Mouse (Mus musculus) CH12.LX (cell line): ENCODE data around the gene Psmb7. TPM values are rescaled to one million over a fixed set of nuclear protein-coding genes. Genes with fewer than 3 reads are reported as not detected.

Experiments
- DNase-seq: peaks from one replicate; pipeline ENCODE4 v3.0.0-alpha.2; 2013; ENCODE audit errors: extremely low read depth
- H3K27ac ChIP-seq: 2 replicates; pipeline ENCODE4 v1.5.1; 2012; ENCODE audit warnings: low read depth, mild to moderate bottlenecking, control low read depth, moderate library complexity; ENCODE audit not compliant: insufficient read depth
- H3K27me3 ChIP-seq: replicated peaks from 2 replicates; pipeline ENCODE3; 2012; ENCODE audit warnings: inconsistent platforms
- H3K36me3 ChIP-seq, 2 experiments: replicated peaks in 1 of 2; 2 replicates each; pipeline versions ENCODE3 to v1.6.1; 2012; ENCODE audit warnings: inconsistent platforms in 1 of 2, low read length in 1 of 2, mild to moderate bottlenecking in 1 of 2, mixed read lengths in 1 of 2, moderate library complexity in 1 of 2; ENCODE audit not compliant: control insufficient read depth in 1 of 2, insufficient read depth in 1 of 2
- H3K4me1 ChIP-seq, 2 experiments: 2 replicates each; pipeline ENCODE4 v1.6.1; 2012; ENCODE audit warnings: inconsistent platforms in 1 of 2, moderate library complexity in 1 of 2; ENCODE audit not compliant: insufficient read depth in 2 of 2, control insufficient read depth in 1 of 2
- H3K4me2 ChIP-seq: 2 replicates; pipeline ENCODE4 v1.6.1; 2012; ENCODE audit warnings: low read depth, mild to moderate bottlenecking, control low read depth; ENCODE audit not compliant: poor library complexity, insufficient read depth, severe bottlenecking
- H3K4me3 ChIP-seq, 3 experiments: fragments of 150-350 bp in 1 of 3; sonication (generic) in 1 of 3; replicated peaks in 1 of 3; 2 replicates each; pipeline versions ENCODE3 to v1.5.1; 2011 to 2012; ENCODE audit warnings: low read depth in 2 of 3, low read length in 2 of 3, mild to moderate bottlenecking in 2 of 3, moderate library complexity in 2 of 3, control low read depth in 1 of 3, improper control_type of control experiment in 1 of 3, inconsistent platforms in 1 of 3, mixed read lengths in 1 of 3; ENCODE audit not compliant: poor library complexity in 1 of 3
- H3K79me2 ChIP-seq: replicated peaks from 2 replicates; pipeline ENCODE4 v1.6.1; 2012; ENCODE audit warnings: mild to moderate bottlenecking, moderate library complexity; ENCODE audit not compliant: control insufficient read depth, poor library complexity, insufficient read depth, severe bottlenecking; ENCODE audit errors: extremely low read depth
- H3K9ac ChIP-seq: 2 replicates; pipeline ENCODE4 v1.6.1; 2012; ENCODE audit warnings: low read depth, mild to moderate bottlenecking, control low read depth, moderate library complexity; ENCODE audit not compliant: insufficient read depth
- H3K9me3 ChIP-seq: replicated peaks from 2 replicates; pipeline ENCODE3; 2012; ENCODE audit warnings: low read length, inconsistent platforms, mixed read lengths
- BHLHE40 ChIP-seq: IDR thresholded peaks from 2 replicates; pipeline ENCODE4 v1.6.1; 2011; ENCODE audit warnings: mild to moderate bottlenecking, low read depth, low read length, improper control_type of control experiment
- CHD1 ChIP-seq: IDR thresholded peaks from 2 replicates; pipeline ENCODE4 v1.6.1; 2012; ENCODE audit warnings: low read depth, low read length, improper control_type of control experiment, inconsistent platforms
- CHD2 ChIP-seq: IDR thresholded peaks from 2 replicates; pipeline ENCODE4 v1.6.1; 2011; ENCODE audit warnings: low read length, improper control_type of control experiment
- CTCF ChIP-seq, 2 experiments: IDR thresholded peaks in 1 of 2; conservative IDR thresholded peaks in 1 of 2; 2 replicates each; pipeline ENCODE4 v1.5.1; 2011 to 2012; ENCODE audit warnings: low read depth in 2 of 2, low read length in 2 of 2, improper control_type of control experiment in 1 of 2, inconsistent platforms in 1 of 2, mild to moderate bottlenecking in 1 of 2, moderate library complexity in 1 of 2
- E2F4 ChIP-seq: IDR thresholded peaks from 2 replicates; pipeline ENCODE4 v1.6.1; 2011; ENCODE audit warnings: low read depth, low read length, improper control_type of control experiment; ENCODE audit not compliant: insufficient replicate concordance
- ELF1 ChIP-seq: IDR thresholded peaks from 2 replicates; pipeline ENCODE4 v1.6.1; 2014; ENCODE audit warnings: low read depth, mild to moderate bottlenecking, inconsistent platforms, low read length, improper control_type of control experiment
- EP300 ChIP-seq: IDR thresholded peaks from 2 replicates; pipeline ENCODE4 v1.6.1; 2011; ENCODE audit warnings: low read length, improper control_type of control experiment
- ETS1 ChIP-seq: conservative IDR thresholded peaks from 2 replicates; pipeline ENCODE4 v1.6.1; 2012; ENCODE audit warnings: low read depth, mild to moderate bottlenecking, inconsistent platforms, low read length, improper control_type of control experiment, moderate library complexity
- GABPA ChIP-seq: IDR thresholded peaks from 2 replicates; pipeline ENCODE4 v1.6.1; 2012; ENCODE audit warnings: low read depth, low read length, improper control_type of control experiment, inconsistent platforms; ENCODE audit not compliant: insufficient replicate concordance
- HCFC1 ChIP-seq: IDR thresholded peaks from 2 replicates; pipeline ENCODE4 v1.6.1; 2012; ENCODE audit warnings: low read depth, mild to moderate bottlenecking, inconsistent platforms, low read length, improper control_type of control experiment
- IRF4 ChIP-seq: IDR thresholded peaks from 2 replicates; pipeline ENCODE4 v1.6.1; 2014; ENCODE audit warnings: low read depth, mild to moderate bottlenecking, inconsistent platforms, low read length, improper control_type of control experiment
- JUN ChIP-seq: IDR thresholded peaks from 2 replicates; pipeline ENCODE4 v1.6.1; 2011; ENCODE audit warnings: low read depth, mild to moderate bottlenecking, low read length, improper control_type of control experiment, moderate library complexity; ENCODE audit not compliant: insufficient read depth
- JUND ChIP-seq: conservative IDR thresholded peaks from 2 replicates; pipeline ENCODE4 v1.6.1; 2011; ENCODE audit warnings: low read depth, low read length, improper control_type of control experiment
- KAT2A ChIP-seq: IDR thresholded peaks from 2 replicates; pipeline ENCODE4 v1.6.1; 2012; ENCODE audit warnings: low read length, improper control_type of control experiment, inconsistent platforms; ENCODE audit not compliant: insufficient replicate concordance
- MAFK ChIP-seq: IDR thresholded peaks from 2 replicates; pipeline ENCODE4 v1.6.1; 2011; ENCODE audit warnings: low read length, improper control_type of control experiment; ENCODE audit not compliant: insufficient replicate concordance
- MAX ChIP-seq: IDR thresholded peaks from 2 replicates; pipeline ENCODE4 v1.6.1; 2011; ENCODE audit warnings: low read length, improper control_type of control experiment
- MAZ ChIP-seq: IDR thresholded peaks from 2 replicates; pipeline ENCODE4 v1.6.1; 2012; ENCODE audit warnings: low read depth, mild to moderate bottlenecking, inconsistent platforms, low read length, improper control_type of control experiment, moderate library complexity
- MEF2A ChIP-seq: IDR thresholded peaks from 2 replicates; pipeline ENCODE4 v1.6.1; 2014; ENCODE audit warnings: low read depth, mild to moderate bottlenecking, inconsistent platforms, low read length, improper control_type of control experiment, borderline replicate concordance
- MXI1 ChIP-seq: IDR thresholded peaks from 2 replicates; pipeline ENCODE4 v1.6.1; 2011; ENCODE audit warnings: mild to moderate bottlenecking, low read depth, low read length, improper control_type of control experiment
- MYC ChIP-seq: IDR thresholded peaks from 2 replicates; pipeline ENCODE4 v1.6.1; 2011; ENCODE audit warnings: low read depth, mild to moderate bottlenecking, improper control_type of control experiment, low read length
- NELFE ChIP-seq: IDR thresholded peaks from 2 replicates; pipeline ENCODE4 v1.6.1; 2011; ENCODE audit warnings: low read depth, low read length, improper control_type of control experiment
- NRF1 ChIP-seq: IDR thresholded peaks from 2 replicates; pipeline ENCODE4 v1.6.1; 2014; ENCODE audit warnings: low read depth, mild to moderate bottlenecking, inconsistent platforms, low read length, improper control_type of control experiment, moderate library complexity
- PAX5 ChIP-seq: IDR thresholded peaks from 2 replicates; pipeline ENCODE4 v1.6.1; 2012; ENCODE audit warnings: low read length, inconsistent platforms, mixed read lengths
- POLR2A ChIP-seq: IDR thresholded peaks from 2 replicates; pipeline ENCODE4 v1.6.1; 2011; ENCODE audit warnings: low read depth, mild to moderate bottlenecking, improper control_type of control experiment, low read length
- POLR2AphosphoS2 ChIP-seq: IDR thresholded peaks from 2 replicates; pipeline ENCODE4 v1.6.1; 2011; ENCODE audit warnings: low read depth, low read length, improper control_type of control experiment
- RAD21 ChIP-seq: IDR thresholded peaks from 2 replicates; pipeline ENCODE4 v1.6.1; 2011; ENCODE audit warnings: low read depth, mild to moderate bottlenecking, low read length, improper control_type of control experiment, moderate library complexity
- RCOR1 ChIP-seq: conservative IDR thresholded peaks from 2 replicates; pipeline ENCODE4 v1.6.1; 2012; ENCODE audit warnings: low read depth, mild to moderate bottlenecking, inconsistent platforms, low read length, improper control_type of control experiment
- SIN3A ChIP-seq: IDR thresholded peaks from 2 replicates; pipeline ENCODE4 v1.6.1; 2012; ENCODE audit warnings: low read length, improper control_type of control experiment, inconsistent platforms
- SMC3 ChIP-seq: IDR thresholded peaks from 2 replicates; pipeline ENCODE4 v1.6.1; 2011; ENCODE audit warnings: low read depth, low read length, improper control_type of control experiment
- TBP ChIP-seq: conservative IDR thresholded peaks from 2 replicates; pipeline ENCODE4 v1.6.1; 2011; ENCODE audit warnings: low read depth, low read length, improper control_type of control experiment
- TCF12 ChIP-seq: IDR thresholded peaks from 2 replicates; pipeline ENCODE4 v1.6.1; 2014; ENCODE audit warnings: low read depth, mild to moderate bottlenecking, inconsistent platforms, low read length, improper control_type of control experiment
- UBTF ChIP-seq: IDR thresholded peaks from 2 replicates; pipeline ENCODE4 v1.6.1; 2012; ENCODE audit warnings: low read depth, mild to moderate bottlenecking, inconsistent platforms, low read length, improper control_type of control experiment, moderate library complexity
- USF1 ChIP-seq: IDR thresholded peaks from 2 replicates; pipeline ENCODE4 v1.6.1; 2014; ENCODE audit warnings: low read depth, mild to moderate bottlenecking, inconsistent platforms, low read length, improper control_type of control experiment
- USF2 ChIP-seq: conservative IDR thresholded peaks from 2 replicates; pipeline ENCODE4 v1.6.1; 2011; ENCODE audit warnings: low read depth, low read length, improper control_type of control experiment
- ZC3H11A ChIP-seq: IDR thresholded peaks from 2 replicates; pipeline ENCODE4 v1.6.1; 2012; ENCODE audit warnings: low read depth, mild to moderate bottlenecking, inconsistent platforms, low read length, improper control_type of control experiment
- ZKSCAN1 ChIP-seq: IDR thresholded peaks from 2 replicates; pipeline ENCODE4 v1.6.1; 2012; ENCODE audit warnings: low read depth, inconsistent platforms, low read length, improper control_type of control experiment, borderline replicate concordance
- ZMIZ1 ChIP-seq: IDR thresholded peaks from 2 replicates; pipeline ENCODE4 v1.6.1; 2012; ENCODE audit warnings: low read depth, mild to moderate bottlenecking, inconsistent platforms, low read length, improper control_type of control experiment
- ZNF384 ChIP-seq: IDR thresholded peaks from 2 replicates; pipeline ENCODE4 v1.6.1; 2012; ENCODE audit warnings: low read depth, low read length, improper control_type of control experiment, inconsistent platforms
- dilution Hi-C: fragments of 300-500 bp; cut with MboI; formaldehyde crosslinking; loops from 2 replicates; pipeline ENCODE4 v1.14.3; 2020; ENCODE audit warnings: low sequenced_read_pairs; ENCODE audit not compliant: extremely low pct_unique_long_range_greater_than_20kb, extremely low pct_ligation_motif_present
- in situ Hi-C: fragments of 300-500 bp; cut with MboI; formaldehyde crosslinking; loops from 3 replicates; pipeline ENCODE4 v1.14.3; 2019; ENCODE audit warnings: low sequenced_read_pairs, low pct_ligation_motif_present, low pct_unique_long_range_greater_than_20kb, mixed read lengths
- polyA plus RNA-seq: library from polyadenylated mRNA; unstranded; fragments of >175 nt; gene quantifications from 2 replicates; pipeline ENCODE4 v1.2.1, GENCODE M21; 2012; ENCODE audit warnings: low read depth; ENCODE audit not compliant: insufficient read length
- total RNA-seq, 2 experiments: library from RNA; depleted of rRNA; stranded (reverse); fragments of 300-350 nt in 1 of 2; fragments of >200 nt in 1 of 2; gene quantifications; 2 replicates each; pipeline ENCODE4 v1.2.3; 2012 to 2014

The Psmb7 gene
- total RNA-seq (2012; rRNA removed), result 334 and 386 TPM in 2 replicates
- total RNA-seq (2014; rRNA removed), result 415 and 457 TPM in 2 replicates
- polyA plus RNA-seq, result 375 and 389 TPM in 2 replicates

GRCm38 (mm10) chr2:38643625-38644427, at the start of gene Psmb7:
Gene Psmb7 (minus strand): TSS chr2:38644087.
- Histone ChIP-seq H3K9ac (peak within 1 kb of the TSS; percentile 97), H3K9me3 (peaks cover 9% of the 10 kb centered on the region), H3K79me2 (peaks cover 21% of the 10 kb centered on the region), H3K27me3 (no peaks in the 10 kb centered on the region), H3K4me1 (peaks cover 2 to 25% of the 10 kb centered on the region in 2 experiments; a peak in 3 of 4 replicates), H3K27ac (no peak within 1 kb of the TSS; the same call in 1 of the 2 replicates), H3K4me2 (peak within 1 kb of the TSS; percentile 96), H3K4me3 (peak within 1 kb of the TSS; percentile 85 to 99 (median 90)), H3K36me3 (peaks cover 21 to 35% of the 10 kb centered on the region in 2 experiments)
- in situ Hi-C loops, result no loop called here
- TF ChIP-seq RCOR1 (0 out of 2 replicates have a peak, but pooled peaks have one; percentile 23), ETS1 (0 out of 2 replicates have a peak, but pooled peaks have one; percentile 15), BHLHE40 (no peak), MAX (no peak), USF2 (no peak), UBTF (no peak), ZKSCAN1 (no peak), E2F4 (peak; percentile 69; the same call in 1 of the 2 replicates), CTCF (conservative IDR thresholded peaks at IDR 0.05 in 1 of 2, IDR thresholded peaks at IDR 0.05 in 1 of 2; ENCODE audit: low read depth in 2 of 2, low read length in 2 of 2) (no peak), SIN3A (no peak), MAZ (peak; percentile 60; the same call in 1 of the 2 replicates), SMC3 (no peak), MEF2A (peak; percentile 57; the same call in 1 of the 2 replicates), JUND (no peak), ZC3H11A (no peak), NELFE (peak; percentile 77), MAFK (no peak), POLR2A (peak; percentile 87), ZMIZ1 (peak; percentile 79; the same call in 1 of the 2 replicates), CHD1 (no peak), GABPA (no peak), ZNF384 (peak; percentile 62), KAT2A (peak; percentile 85; the same call in 1 of the 2 replicates), ELF1 (peak; percentile 77), JUN (no peak), PAX5 (no peak), HCFC1 (peak; percentile 95), NRF1 (peak; percentile 52), USF1 (no peak), POLR2AphosphoS2 (no peak), IRF4 (no peak), MXI1 (no peak), EP300 (0 out of 2 replicates have a peak, but pooled peaks have one; percentile 29), RAD21 (no peak), TCF12 (peak; percentile 85), TBP (peak; percentile 92), CHD2 (peak; percentile 84), MYC (0 out of 2 replicates have a peak, but pooled peaks have one; percentile 24)
- dilution Hi-C loops, result no loop called here
- DNase-seq, result peak; percentile 93
